ENCODE assay signal across 11 mouse cellular contexts in the genomic region with DNA sequence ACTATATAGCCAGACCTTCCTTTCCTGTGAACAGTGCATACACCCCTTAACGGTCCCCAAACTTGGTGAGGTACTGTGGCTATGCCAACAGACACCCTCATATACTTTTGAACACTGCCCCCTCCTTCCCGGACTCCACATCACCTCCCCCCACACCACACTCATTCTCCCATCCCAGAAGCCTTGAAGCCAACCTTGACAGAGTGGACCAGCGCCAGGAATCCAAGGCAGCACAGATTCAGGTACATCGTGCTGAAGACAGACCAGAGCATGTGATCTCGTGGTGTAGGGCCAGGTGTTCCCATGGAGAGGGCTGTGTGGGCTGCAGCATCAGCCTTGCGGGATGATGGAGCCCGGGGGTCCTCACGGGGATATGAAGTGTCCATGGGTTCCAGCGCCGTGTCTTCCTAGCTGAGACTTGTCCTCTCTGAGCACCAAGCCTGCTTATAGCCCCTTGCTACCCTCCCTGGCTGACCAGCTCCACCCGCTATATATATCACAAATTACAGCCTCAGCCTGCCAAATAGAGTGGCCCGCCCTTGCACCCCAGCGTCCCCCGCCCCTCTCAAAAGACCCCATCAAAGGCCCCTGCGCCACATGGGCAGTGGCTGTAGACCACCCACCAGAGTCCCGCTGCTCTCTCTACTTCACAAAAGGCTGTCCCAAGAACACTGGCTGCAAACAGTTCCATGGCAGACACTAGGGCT. TPM values are rescaled to one million over a fixed set of nuclear protein-coding genes. Genes with fewer than 3 reads are reported as not detected.
DNase-seq lines count a peak whose midpoint lies in the region; ATAC-seq and TF ChIP-seq lines count a peak whose summit lies in the region.
"Had no signal": no experiment of that assay in that cellular context is flagged by ENCODE, and none has a peak within 500 bp of the region (broad histone marks: within the 10 kb centered on the region; RNA-seq: fewer than 3 reads in every experiment).

A gene (minus strand): TSS at position 468 of the 707 bp plus-strand sequence.

- no peaks in the 10 kb centered on the region for H3K9me3 ChIP-seq in heart, postnatal 0 days (replicated peaks; ENCODE audit: control insufficient read depth, low read length)
- no peaks in the 10 kb centered on the region for H3K9me3 ChIP-seq in lung, postnatal 0 days (ENCODE audit: low read length)
- no peaks in the 10 kb centered on the region for H3K9me3 ChIP-seq in embryonic facial prominence, embryonic 12.5 days
- H3K9me3 ChIP-seq in neural tube, embryonic 15.5 days (replicated peaks), result no peaks in the 10 kb centered on the region

- no peak within 1 kb of the TSS for H3K9ac ChIP-seq in heart, postnatal 0 days (replicated peaks; ENCODE audit: low read depth, low read length)
- H3K9ac ChIP-seq in lung, postnatal 0 days (replicated peaks; ENCODE audit: low read depth), result peak within 1 kb of the TSS; percentile 13
- no peak within 1 kb of the TSS for H3K9ac ChIP-seq in embryonic facial prominence, embryonic 12.5 days
- H3K9ac ChIP-seq in neural tube, embryonic 15.5 days (replicated peaks), result no peak within 1 kb of the TSS

- H3K4me1 ChIP-seq in heart, postnatal 0 days (ENCODE audit: control insufficient read depth, insufficient read depth), result peaks cover 43% of the 10 kb centered on the region
- H3K4me1 ChIP-seq in lung, postnatal 0 days (ENCODE audit: insufficient read depth, low read depth, low read length), result peaks cover 14% of the 10 kb centered on the region; the same call in 1 of the 2 replicates
- H3K4me1 ChIP-seq in embryonic facial prominence, embryonic 12.5 days, result peaks cover 45% of the 10 kb centered on the region
- peaks cover 18% of the 10 kb centered on the region; the same call in 1 of the 2 replicates for H3K4me1 ChIP-seq in neural tube, embryonic 15.5 days

- peaks cover 28% of the 10 kb centered on the region; the same call in 1 of the 2 replicates for H3K36me3 ChIP-seq in heart, postnatal 0 days (replicated peaks; ENCODE audit: control insufficient read depth, insufficient read depth, low read length)
- peaks cover 25% of the 10 kb centered on the region; the same call in 1 of the 2 replicates for H3K36me3 ChIP-seq in lung, postnatal 0 days (ENCODE audit: insufficient read depth, low read length)
- peaks cover 59% of the 10 kb centered on the region for H3K36me3 ChIP-seq in embryonic facial prominence, embryonic 12.5 days
- no peaks in the 10 kb centered on the region for H3K36me3 ChIP-seq in neural tube, embryonic 15.5 days

- peak within 1 kb of the TSS; percentile 5; the same call in 1 of the 2 replicates for H3K4me2 ChIP-seq in heart, postnatal 0 days (ENCODE audit: low read depth, low read length)
- peak within 1 kb of the TSS; percentile 20 for H3K4me2 ChIP-seq in lung, postnatal 0 days (replicated peaks; ENCODE audit: low read depth, low read length)
- no peak within 1 kb of the TSS for H3K4me2 ChIP-seq in embryonic facial prominence, embryonic 12.5 days (replicated peaks)
- H3K4me2 ChIP-seq in neural tube, embryonic 15.5 days, result no peak within 1 kb of the TSS

- no peak for TF ChIP-seq EP300 in heart, postnatal 0 days (IDR thresholded peaks at IDR 0.05; ENCODE audit: low read depth)
- no peak for TF ChIP-seq EP300 in lung, postnatal 0 days (IDR thresholded peaks at IDR 0.05)

- 87% methylated on average over 16 of the region's 16 CpGs for WGBS in heart, postnatal 0 days
- WGBS in lung, postnatal 0 days, result 86% methylated on average over 16 of the region's 16 CpGs
- WGBS in embryonic facial prominence, embryonic 12.5 days, result 86% methylated on average over 16 of the region's 16 CpGs
- WGBS in neural tube, embryonic 15.5 days, result 52% methylated on average over 16 of the region's 16 CpGs

- no peak for ATAC-seq in heart, postnatal 0 days (ENCODE audit: insufficient read depth, low read depth)
- ATAC-seq in lung, postnatal 0 days, result no peak
- no peak for ATAC-seq in embryonic facial prominence, embryonic 12.5 days (ENCODE audit: insufficient number of reproducible peaks, insufficient read depth, low FRiP score, low TSS enrichment)
- no peak for ATAC-seq in neural tube, embryonic 15.5 days (ENCODE audit: low FRiP score)
- ATAC-seq in activated CD4-positive, CD25-positive, alpha-beta regulatory T cell, adult 4 months, result no peak
- ATAC-seq: hindbrain, embryonic 16.5 days had no signal

- H3K27ac ChIP-seq in heart, postnatal 0 days (ENCODE audit: low read depth), result peak within 1 kb of the TSS; percentile 60
- H3K27ac ChIP-seq in lung, postnatal 0 days (ENCODE audit: low read length), result peak within 1 kb of the TSS; percentile 38
- peak within 1 kb of the TSS; percentile 46; the same call in 1 of the 2 replicates for H3K27ac ChIP-seq in embryonic facial prominence, embryonic 12.5 days
- H3K27ac ChIP-seq in neural tube, embryonic 15.5 days (replicated peaks), result peak within 1 kb of the TSS; percentile 35; the same call in 1 of the 2 replicates
- no peak within 1 kb of the TSS for H3K27ac ChIP-seq in left cerebral cortex, adult 2 months

- H3K27me3 ChIP-seq in heart, postnatal 0 days (ENCODE audit: control insufficient read depth, insufficient read depth, low read length), result no peaks in the 10 kb centered on the region
- no peaks in the 10 kb centered on the region for H3K27me3 ChIP-seq in lung, postnatal 0 days (replicated peaks; ENCODE audit: insufficient read depth, low read length)
- H3K27me3 ChIP-seq in embryonic facial prominence, embryonic 12.5 days, result no peaks in the 10 kb centered on the region
- no peaks in the 10 kb centered on the region for H3K27me3 ChIP-seq in neural tube, embryonic 15.5 days (replicated peaks)

- intact Hi-C loops in left cerebral cortex, adult 2 months (cut with DNase I), result no loop called here

- DNase-seq in heart, postnatal 0 days (ENCODE audit: low spot score), result no peak
- DNase-seq in heart, adult 18-20 months, result no peak
- DNase-seq in lung, postnatal 0 days (ENCODE audit: low spot score), result no peak
- DNase-seq in lung, postnatal 36 days, result no peak
- DNase-seq in left cerebral cortex, adult 2 months (ENCODE audit: extremely low spot score in 1 of 2, low spot score in 2 of 2), result no peak
- DNase-seq: cerebellum, adult 18-20 months had no signal

- no peak within 1 kb of the TSS for H3K4me3 ChIP-seq in heart, postnatal 0 days (ENCODE audit: low read depth, low read length)
- no peak within 1 kb of the TSS for H3K4me3 ChIP-seq in lung, postnatal 0 days (ENCODE audit: low read depth, low read length)
- no peak within 1 kb of the TSS for H3K4me3 ChIP-seq in embryonic facial prominence, embryonic 12.5 days
- H3K4me3 ChIP-seq in neural tube, embryonic 15.5 days (replicated peaks), result no peak within 1 kb of the TSS
- no peak within 1 kb of the TSS for H3K4me3 ChIP-seq in left cerebral cortex, adult 2 months

- TF ChIP-seq CTCF in heart, postnatal 0 days (IDR thresholded peaks at IDR 0.05; ENCODE audit: low read depth), result no peak
- no peak for TF ChIP-seq CTCF in lung, postnatal 0 days (IDR thresholded peaks at IDR 0.05)
- TF ChIP-seq CTCF in left cerebral cortex, adult 2 months (IDR thresholded peaks at IDR 0.05), result no peak

RNA-seq across cellular contexts. Expression of the gene that starts here (rescaled TPM):
- total RNA-seq in heart, postnatal 0 days (2014; rRNA removed; ENCODE audit: low replicate concordance), result 3.4 TPM in 1 of 2 replicates, not detected in the other
- polyA plus RNA-seq in heart, postnatal 0 days (2015; fragmentation: Nextera tagmentation; extraction: Ambion mirVana), result 0.56 and 0.87 TPM in 2 replicates
- total RNA-seq in heart, adult 18-20 months (2021), result under 1 TPM in 1 of 2 experiments, not detected in 1; 0.46 TPM
- 1.6 and 1.8 TPM in 2 replicates for polyA plus RNA-seq in lung, postnatal 0 days (2015; fragmentation: Nextera tagmentation; extraction: Ambion mirVana)
- 4.2 and 4.5 TPM in 2 replicates for polyA plus RNA-seq in embryonic facial prominence, embryonic 12.5 days (2016; fragmentation: Nextera tagmentation; extraction: Ambion mirVana)
- polyA plus RNA-seq in neural tube, embryonic 15.5 days (2015; fragmentation: Nextera tagmentation; extraction: Ambion mirVana), result 3.0 and 4.5 TPM in 2 replicates
- total RNA-seq in left cerebral cortex, adult 2 months (2021), result not detected
- polyA plus RNA-seq in activated CD4-positive, CD25-positive, alpha-beta regulatory T cell, adult 4 months (2017; shearing (Covaris generic)), result not detected
- polyA plus RNA-seq: frontal cortex, adult 2 months had no signal

Comparison
In these comparisons a context has a peak if more than half of its experiments do, and no peak if none do; other contexts are left out.
1. H3K4me2 ChIP-seq: peak in heart, postnatal 0 days (single experiment) and lung, postnatal 0 days (single experiment); none in embryonic facial prominence, embryonic 12.5 days (single experiment) and neural tube, embryonic 15.5 days (single experiment).